Mouse (Mus musculus) liver, embryonic 14.5 days (tissue): ENCODE measurements at regions not wholly inside any gene's neighbourhood (a gene's known extent, or its start where the extent isn't known, plus 50 kb on each side); places are given as distances from the start of the nearest gene placed in this dataset.

Experiments
- ATAC-seq: fragments of 200-750 bp; cut with Nextera tagmentation; 2 replicates; pipeline ENCODE4 v1.8.0; 2017; ENCODE audit warnings: moderate number of reproducible peaks, mild to moderate bottlenecking, moderate library complexity; ENCODE audit not compliant: insufficient read depth
- DNase-seq, 3 experiments: peaks; one replicate each; pipeline ENCODE4 v3.0.0-alpha.2; 2012 to 2013; ENCODE audit warnings: low read depth in 3 of 3, low spot score in 3 of 3
- H3K27ac ChIP-seq: fragments of 300-500 bp; sonication (generic); 2 replicates; pipeline ENCODE4 v1.5.1; 2014; ENCODE audit warnings: moderate library complexity, mild to moderate bottlenecking, control low read depth, inconsistent platforms
- H3K27me3 ChIP-seq: fragments of 300-500 bp; sonication (generic); 2 replicates; pipeline ENCODE4 v1.6.1; 2014; ENCODE audit warnings: mild to moderate bottlenecking, low read length, moderate library complexity; ENCODE audit not compliant: control insufficient read depth, insufficient read depth
- H3K36me3 ChIP-seq: fragments of 300-500 bp; sonication (generic); replicated peaks from 2 replicates; pipeline ENCODE4 v1.6.1; 2014; ENCODE audit warnings: low read depth; ENCODE audit not compliant: control insufficient read depth, insufficient read depth
- H3K4me1 ChIP-seq, 2 experiments: fragments of 200-500 bp in 1 of 2; fragments of 300-500 bp in 1 of 2; sonication (generic) in 1 of 2; replicated peaks; 2 replicates each; pipeline ENCODE4 v1.6.1; 2012 to 2014; ENCODE audit warnings: antibody characterized with exemption in 1 of 2, inconsistent platforms in 1 of 2, low read length in 1 of 2; ENCODE audit not compliant: control insufficient read depth in 2 of 2, insufficient read depth in 2 of 2
- H3K4me2 ChIP-seq: fragments of 300-500 bp; sonication (generic); 2 replicates; pipeline ENCODE4 v1.6.1; 2014; ENCODE audit warnings: low read depth, mild to moderate bottlenecking, control low read depth, moderate library complexity
- H3K4me3 ChIP-seq, 2 experiments: fragments of 200-500 bp in 1 of 2; fragments of 300-500 bp in 1 of 2; sonication (generic) in 1 of 2; 2 replicates each; pipeline ENCODE4 v1.5.1; 2012 to 2014; ENCODE audit warnings: low read depth in 2 of 2, low read length in 2 of 2, mild to moderate bottlenecking in 2 of 2, control low read depth in 1 of 2, inconsistent platforms in 1 of 2, moderate library complexity in 1 of 2; ENCODE audit not compliant: insufficient read depth in 1 of 2
- H3K9ac ChIP-seq: fragments of 300-500 bp; sonication (generic); replicated peaks from 2 replicates; pipeline ENCODE4 v1.6.1; 2014; ENCODE audit warnings: mild to moderate bottlenecking, control low read depth, moderate library complexity
- H3K9me3 ChIP-seq: fragments of 300-500 bp; sonication (generic); 2 replicates; pipeline ENCODE4 v1.6.1; 2016; ENCODE audit warnings: low read length, mixed read lengths; ENCODE audit not compliant: control insufficient read depth
- CTCF ChIP-seq: IDR thresholded peaks from 2 replicates; pipeline ENCODE4 v1.5.1; 2016; ENCODE audit warnings: antibody characterized with exemption, low read depth, control low read depth
- EP300 ChIP-seq: IDR thresholded peaks from 2 replicates; pipeline ENCODE4 v1.6.1; 2016; ENCODE audit warnings: antibody characterized with exemption, low read depth
- WGBS: fragments of 180-500 bp; shearing (Covaris S2); extraction: QIAGEN DNeasy Blood & Tissue Kit; methylation state at CpG from one replicate; pipeline ENCODE4 v1.1.7; 2014; ENCODE audit not compliant: insufficient replicate concordance; 5-methylcytosine and 5-hydroxymethylcytosine counted together

DNA sequence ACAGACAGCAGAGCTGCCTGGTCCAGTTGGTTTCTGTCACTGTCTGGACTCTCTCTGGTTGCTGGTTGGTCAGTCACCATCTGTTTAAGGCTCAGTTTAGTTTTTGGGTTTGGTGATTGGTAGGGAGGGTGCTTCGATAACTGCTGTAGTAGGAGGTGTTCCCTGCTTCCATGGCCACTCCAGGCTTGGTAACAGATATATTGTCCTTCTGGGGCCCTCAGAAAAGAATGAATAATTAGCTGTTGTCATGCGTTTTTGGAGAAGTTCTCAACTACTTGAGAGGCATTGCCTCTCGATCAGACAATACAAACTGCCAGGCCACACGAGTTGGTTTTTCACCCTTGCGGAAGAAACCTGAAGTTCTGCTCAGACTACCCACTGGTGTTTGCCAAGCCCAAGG, 451.7 kb downstream of the Sox2 start:
- H3K9me3 ChIP-seq: no peaks in the 10 kb centered on the region
- DNase-seq (no peak), ATAC-seq (no peak)
- no peaks in the 10 kb centered on the region for H3K4me1 ChIP-seq
- H3K36me3 ChIP-seq: no peaks in the 10 kb centered on the region
- H3K9ac ChIP-seq: no peak overlapping the region
- H3K27me3 ChIP-seq: no peaks in the 10 kb centered on the region
- 63% methylated on average over 5 of the region's 5 CpGs for WGBS
- no peak overlapping the region for H3K27ac ChIP-seq
- no peak overlapping the region for H3K4me3 ChIP-seq
- TF ChIP-seq EP300 (no peak), CTCF (no peak)
- H3K4me2 ChIP-seq: no peak overlapping the region

DNA sequence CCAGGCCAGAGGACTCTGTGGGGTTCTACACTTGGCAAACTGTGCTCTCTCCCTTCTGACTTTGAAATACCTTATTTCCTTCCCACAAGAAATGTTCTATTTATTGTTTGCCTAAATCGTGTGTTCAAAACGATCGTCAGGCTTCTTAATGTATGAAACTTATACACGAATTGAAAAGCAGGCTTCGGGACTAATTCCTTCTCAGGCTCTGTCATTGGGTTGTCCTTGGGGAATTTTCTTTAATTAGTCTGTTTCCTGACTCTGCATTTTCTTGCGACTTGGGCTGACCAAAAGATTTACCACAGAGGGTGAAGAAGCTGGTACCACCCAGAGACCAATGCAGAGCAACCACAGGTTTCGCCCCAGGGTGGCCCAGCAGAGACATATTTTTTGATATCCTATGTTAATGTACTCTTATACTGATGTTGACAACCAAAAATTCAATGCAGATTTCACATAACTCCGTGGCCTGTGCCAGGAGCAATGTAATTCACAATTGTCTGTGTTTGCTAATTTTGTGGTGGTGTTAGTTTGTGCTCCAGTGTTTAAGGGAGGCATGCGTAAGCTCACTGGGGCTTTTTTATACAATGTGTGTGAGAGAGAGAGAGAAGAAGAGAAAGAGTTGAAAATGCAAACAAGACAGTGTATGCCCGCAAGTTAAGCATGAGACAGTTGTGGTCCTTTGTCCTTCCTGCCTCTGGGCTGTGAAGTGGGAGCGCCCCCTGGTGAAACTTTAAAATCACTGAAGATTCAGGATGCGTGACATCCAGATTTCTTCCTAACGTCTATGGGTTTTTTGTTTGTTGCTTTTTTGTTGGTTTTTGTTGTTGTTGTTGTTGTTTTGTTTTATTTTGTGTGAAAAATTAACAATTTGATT, 452.7 kb downstream of the Sox2 start:
- H3K27ac ChIP-seq: no peak overlapping the region
- H3K27me3 ChIP-seq: no peaks in the 10 kb centered on the region
- peak in 1 of 3 experiments; percentile 4 for DNase-seq
- no peaks in the 10 kb centered on the region for H3K9me3 ChIP-seq
- WGBS: 44% methylated on average over 13 of the region's 13 CpGs
- H3K4me1 ChIP-seq: no peaks in the 10 kb centered on the region
- H3K4me2 ChIP-seq: no peak overlapping the region
- H3K36me3 ChIP-seq: no peaks in the 10 kb centered on the region
- H3K4me3 ChIP-seq: no peak overlapping the region
- peak; percentile 67 for TF ChIP-seq CTCF
- TF ChIP-seq EP300: no peak
- H3K9ac ChIP-seq: no peak overlapping the region
- no peak for ATAC-seq

DNA sequence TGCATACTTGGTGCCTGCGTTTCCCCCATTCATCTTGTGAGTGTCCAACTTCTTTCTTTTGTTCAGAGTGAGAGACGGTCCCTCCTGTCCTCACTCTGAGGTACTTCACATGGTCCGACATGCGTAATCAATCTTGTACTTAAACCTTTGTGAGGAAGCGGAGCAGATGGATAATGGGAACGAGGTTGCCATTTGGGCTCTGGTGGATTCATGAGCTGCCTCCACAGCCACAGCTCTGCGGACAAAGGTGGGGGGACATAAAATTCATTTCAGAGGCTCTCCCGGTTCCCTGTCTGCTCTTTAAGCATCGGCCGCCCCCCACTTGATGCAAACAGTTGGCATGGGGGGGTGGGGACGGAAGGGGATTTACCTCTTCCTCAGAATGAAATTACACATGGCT, 454.7 kb downstream of the Sox2 start:
- Histone ChIP-seq H3K27me3 (no peaks in the 10 kb centered on the region), H3K36me3 (no peaks in the 10 kb centered on the region), H3K27ac (no peak overlapping the region), H3K4me2 (no peak overlapping the region), H3K9me3 (no peaks in the 10 kb centered on the region), H3K4me1 (no peaks in the 10 kb centered on the region), H3K4me3 (no peak overlapping the region), H3K9ac (no peak overlapping the region)
- ATAC-seq (no peak), DNase-seq (no peak)
- TF ChIP-seq EP300 (no peak), CTCF (no peak)
- WGBS: 74% methylated on average over 11 of the region's 11 CpGs

DNA sequence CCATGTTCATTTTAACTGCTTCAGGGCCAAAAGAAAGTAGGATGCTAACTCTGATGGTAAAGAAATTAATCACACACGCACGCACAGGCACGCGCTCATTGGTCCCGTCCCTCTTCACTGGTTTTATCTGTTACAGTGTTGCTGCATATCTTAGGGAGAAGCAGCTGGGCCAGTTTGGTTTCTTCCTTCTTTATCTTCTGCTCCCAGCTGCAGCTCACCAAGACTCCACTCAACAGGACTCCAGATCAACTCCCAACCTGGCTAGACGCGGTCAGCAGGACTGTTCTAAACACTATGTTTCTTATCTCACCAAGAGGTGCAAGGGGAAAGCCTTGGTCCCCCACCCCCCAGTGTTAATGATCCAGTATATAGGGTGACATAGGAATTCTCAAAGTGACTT, 455.9 kb downstream of the Sox2 start:
- Histone ChIP-seq H3K36me3 (no peaks in the 10 kb centered on the region), H3K27me3 (no peaks in the 10 kb centered on the region), H3K27ac (no peak overlapping the region), H3K4me2 (no peak overlapping the region), H3K4me3 (no peak overlapping the region), H3K9me3 (no peaks in the 10 kb centered on the region), H3K9ac (no peak overlapping the region), H3K4me1 (no peaks in the 10 kb centered on the region)
- DNase-seq (no peak), ATAC-seq (no peak)
- 45% methylated on average over 7 of the region's 7 CpGs for WGBS
- TF ChIP-seq EP300 (no peak), CTCF (no peak)

DNA sequence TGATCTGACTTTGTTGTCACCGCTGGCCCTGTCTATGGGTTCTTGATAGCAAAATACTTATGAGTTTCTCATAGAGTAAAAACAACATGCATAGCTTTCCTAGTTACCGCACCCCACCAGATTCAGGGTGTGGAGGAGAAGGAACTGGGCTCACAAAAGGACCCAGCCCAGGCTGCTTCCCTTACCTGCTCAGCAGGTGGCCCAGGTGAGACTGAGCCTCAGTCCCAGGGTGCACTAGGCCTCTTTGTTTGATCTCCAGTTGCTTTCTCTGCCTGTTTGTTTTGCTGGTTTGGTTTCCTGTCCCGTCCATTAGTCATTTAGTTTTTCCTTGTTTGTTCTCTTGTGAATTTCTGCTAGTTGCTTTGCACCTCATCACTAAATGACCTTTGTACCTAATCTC, 483.3 kb downstream of the Sox2 start:
- ATAC-seq (no peak), DNase-seq (no peak)
- no peak overlapping the region for H3K4me3 ChIP-seq
- no peaks in the 10 kb centered on the region for H3K4me1 ChIP-seq
- H3K27ac ChIP-seq: no peak overlapping the region
- H3K9ac ChIP-seq: no peak overlapping the region
- no peak overlapping the region for H3K4me2 ChIP-seq
- H3K27me3 ChIP-seq: no peaks in the 10 kb centered on the region
- H3K9me3 ChIP-seq: no peaks in the 10 kb centered on the region
- TF ChIP-seq EP300 (no peak), CTCF (no peak)
- no peaks in the 10 kb centered on the region for H3K36me3 ChIP-seq
- WGBS: 57% methylated on average over 3 of the region's 3 CpGs
